13 mouse cellular contexts compared by ENCODE assay signal in genomic region chr19:42315070-42315679, GRCm38 (mm10).
DNase-seq lines count a peak whose midpoint lies in the region; ATAC-seq lines count a peak whose summit lies in the region.
"Had no signal": no experiment of that assay in that cellular context is flagged by ENCODE, and none has a peak within 500 bp of the region (broad histone marks: within the 10 kb centered on the region; RNA-seq: fewer than 3 reads in every experiment).

No protein-coding gene starts in this region.

- H3K36me3 ChIP-seq in hindbrain, embryonic 12.5 days, result no peaks in the 10 kb centered on the region
- H3K36me3 ChIP-seq in hindbrain, embryonic 16.5 days (ENCODE audit: control insufficient read depth, insufficient read depth, low read length), result no peaks in the 10 kb centered on the region
- H3K36me3 ChIP-seq in hindbrain, embryonic 13.5 days, result no peaks in the 10 kb centered on the region
- no peaks in the 10 kb centered on the region for H3K36me3 ChIP-seq in neural tube, embryonic 13.5 days
- no peaks in the 10 kb centered on the region for H3K36me3 ChIP-seq in intestine, embryonic 15.5 days
- H3K36me3 ChIP-seq: forebrain, embryonic 10.5 days; G1E; limb, embryonic 15.5 days; liver, embryonic 15.5 days had no signal

- H3K9ac ChIP-seq in hindbrain, embryonic 12.5 days, result no peak overlapping the region
- H3K9ac ChIP-seq in hindbrain, embryonic 16.5 days (ENCODE audit: low read depth, low read length), result no peak overlapping the region
- no peak overlapping the region for H3K9ac ChIP-seq in hindbrain, embryonic 13.5 days
- peak overlapping the region; percentile 4; the same call in 1 of the 2 replicates for H3K9ac ChIP-seq in neural tube, embryonic 13.5 days
- no peak overlapping the region for H3K9ac ChIP-seq in intestine, embryonic 15.5 days
- H3K9ac ChIP-seq: limb, embryonic 15.5 days; liver, embryonic 15.5 days had no signal

- H3K4me3 ChIP-seq in hindbrain, embryonic 12.5 days, result no peak overlapping the region
- H3K4me3 ChIP-seq in hindbrain, embryonic 16.5 days (ENCODE audit: low read length), result no peak overlapping the region
- no peak overlapping the region for H3K4me3 ChIP-seq in hindbrain, embryonic 13.5 days
- no peak overlapping the region for H3K4me3 ChIP-seq in neural tube, embryonic 13.5 days
- H3K4me3 ChIP-seq in intestine, embryonic 15.5 days (replicated peaks), result no peak overlapping the region
- H3K4me3 ChIP-seq: forebrain, embryonic 10.5 days; layer of hippocampus, adult 2 months; limb, embryonic 15.5 days; liver, embryonic 15.5 days had no signal

- peak overlapping the region; percentile 74 for H3K27ac ChIP-seq in hindbrain, embryonic 12.5 days
- no peak overlapping the region for H3K27ac ChIP-seq in hindbrain, embryonic 16.5 days (ENCODE audit: low read depth, low read length)
- peak overlapping the region; percentile 83 for H3K27ac ChIP-seq in hindbrain, embryonic 13.5 days
- H3K27ac ChIP-seq in neural tube, embryonic 13.5 days (replicated peaks), result peak overlapping the region; percentile 88
- H3K27ac ChIP-seq in intestine, embryonic 15.5 days, result no peak overlapping the region
- H3K27ac ChIP-seq: limb, embryonic 15.5 days; liver, embryonic 15.5 days; macrophage had no signal

- peaks cover 5% of the 10 kb centered on the region; the same call in 1 of the 2 replicates for H3K27me3 ChIP-seq in hindbrain, embryonic 12.5 days
- H3K27me3 ChIP-seq in hindbrain, embryonic 16.5 days (replicated peaks; ENCODE audit: control insufficient read depth, insufficient read depth, low read length), result no peaks in the 10 kb centered on the region
- H3K27me3 ChIP-seq in hindbrain, embryonic 13.5 days, result 0 out of 2 replicates have a peak, but pooled peaks cover 5% of the 10 kb centered on the region
- H3K27me3 ChIP-seq in neural tube, embryonic 13.5 days, result no peaks in the 10 kb centered on the region
- H3K27me3 ChIP-seq in intestine, embryonic 15.5 days (replicated peaks), result no peaks in the 10 kb centered on the region; the same call in 1 of the 2 replicates

- peak; percentile 46 for ATAC-seq in hindbrain, embryonic 12.5 days (ENCODE audit: low FRiP score)
- no peak for ATAC-seq in hindbrain, embryonic 16.5 days
- ATAC-seq in hindbrain, embryonic 13.5 days (ENCODE audit: low FRiP score), result peak; percentile 33
- ATAC-seq in neural tube, embryonic 13.5 days (ENCODE audit: low read depth), result peak; percentile 47; the same call in 1 of the 2 replicates
- no peak for ATAC-seq in intestine, embryonic 15.5 days

- no peaks in the 10 kb centered on the region for H3K9me3 ChIP-seq in hindbrain, embryonic 12.5 days (replicated peaks)
- H3K9me3 ChIP-seq in hindbrain, embryonic 16.5 days (ENCODE audit: control insufficient read depth, low read length), result no peaks in the 10 kb centered on the region
- no peaks in the 10 kb centered on the region for H3K9me3 ChIP-seq in hindbrain, embryonic 13.5 days
- H3K9me3 ChIP-seq in neural tube, embryonic 13.5 days, result no peaks in the 10 kb centered on the region
- H3K9me3 ChIP-seq in intestine, embryonic 15.5 days, result no peaks in the 10 kb centered on the region
- H3K9me3 ChIP-seq: forebrain, embryonic 10.5 days; G1E; limb, embryonic 15.5 days; liver, embryonic 15.5 days had no signal

- H3K4me2 ChIP-seq in hindbrain, embryonic 12.5 days (replicated peaks), result no peak overlapping the region
- H3K4me2 ChIP-seq in hindbrain, embryonic 16.5 days (ENCODE audit: low read length), result no peak overlapping the region
- no peak overlapping the region for H3K4me2 ChIP-seq in hindbrain, embryonic 13.5 days
- no peak overlapping the region for H3K4me2 ChIP-seq in neural tube, embryonic 13.5 days
- no peak overlapping the region for H3K4me2 ChIP-seq in intestine, embryonic 15.5 days (replicated peaks)
- H3K4me2 ChIP-seq: limb, embryonic 15.5 days; liver, embryonic 15.5 days had no signal

- peak; percentile 33 for DNase-seq in ES-CJ7 (ENCODE audit: low read depth, low spot score)
- no peak for DNase-seq in gastrocnemius, postnatal 14 days

- 58% methylated on average over 6 of the region's 6 CpGs for WGBS in hindbrain, embryonic 12.5 days
- WGBS in hindbrain, embryonic 16.5 days, result 49% methylated on average over 6 of the region's 6 CpGs
- WGBS in hindbrain, embryonic 13.5 days, result 37% methylated on average over 6 of the region's 6 CpGs
- WGBS in neural tube, embryonic 13.5 days, result 27% methylated on average over 6 of the region's 6 CpGs
- WGBS in intestine, embryonic 15.5 days, result 62% methylated on average over 6 of the region's 6 CpGs

- H3K4me1 ChIP-seq in hindbrain, embryonic 12.5 days, result peaks cover 43% of the 10 kb centered on the region
- peaks cover 37% of the 10 kb centered on the region for H3K4me1 ChIP-seq in hindbrain, embryonic 16.5 days (ENCODE audit: control insufficient read depth, insufficient read depth, low read depth, low read length)
- peaks cover 71% of the 10 kb centered on the region for H3K4me1 ChIP-seq in hindbrain, embryonic 13.5 days (replicated peaks)
- H3K4me1 ChIP-seq in neural tube, embryonic 13.5 days (replicated peaks), result peaks cover 79% of the 10 kb centered on the region
- H3K4me1 ChIP-seq in intestine, embryonic 15.5 days (replicated peaks), result peaks cover 3% of the 10 kb centered on the region; the same call in 1 of the 2 replicates
- H3K4me1 ChIP-seq: liver, embryonic 15.5 days had no signal

- intact Hi-C loops in gastrocnemius, postnatal 14 days (cut with DNase I; ENCODE audit: low total_unique reads), result no loop called here

Comparison
In these comparisons a context has a peak if more than half of its experiments do, and no peak if none do; other contexts are left out.
1. ATAC-seq: peak in hindbrain, embryonic 12.5 days (single experiment), hindbrain, embryonic 13.5 days (single experiment) and neural tube, embryonic 13.5 days (single experiment); none in hindbrain, embryonic 16.5 days (single experiment) and intestine, embryonic 15.5 days (single experiment).
2. H3K27ac ChIP-seq: peak in hindbrain, embryonic 12.5 days (single experiment), hindbrain, embryonic 13.5 days (single experiment) and neural tube, embryonic 13.5 days (single experiment); none in hindbrain, embryonic 16.5 days (single experiment) and intestine, embryonic 15.5 days (single experiment).